Mouse (Mus musculus) frontal cortex, postnatal 36 days (tissue): Measurements from ENCODE around the gene Gm48551.

ENCODE experiments used
- DNase-seq, 2 experiments: peaks; one replicate each; pipeline ENCODE4 v3.0.0; 2022; ENCODE audit warnings: low spot score in 2 of 2

The Gm48551 gene

GRCm38 (mm10) chr10:81417227-81418215, 33.3 kb downstream of the Gm48551 start:
- DNase-seq, result no peak

GRCm38 (mm10) chr10:81418216-81419070, 34.2 kb downstream of the Gm48551 start:
- no peak for DNase-seq

- DNase-seq, result no peak
Measured at GRCm38 (mm10) chr10:81419111-81419928, 35.1 kb downstream of the Gm48551 start.

- DNase-seq, result no peak
Measured at GRCm38 (mm10) chr10:81420191-81420767, 36.0 kb downstream of the Gm48551 start.

- DNase-seq, result no peak
Measured at GRCm38 (mm10) chr10:81421041-81421796, 37.0 kb downstream of the Gm48551 start.

GRCm38 (mm10) chr10:81421797-81422100, 37.5 kb downstream of the Gm48551 start:
- no peak for DNase-seq

- DNase-seq, result no peak
Measured at GRCm38 (mm10) chr10:81422191-81422590, 37.9 kb downstream of the Gm48551 start.

- DNase-seq, result no peak
Measured at GRCm38 (mm10) chr10:81422661-81423217, 38.5 kb downstream of the Gm48551 start.

GRCm38 (mm10) chr10:81423476-81424245, 39.4 kb downstream of the Gm48551 start:
- DNase-seq, result no peak

- DNase-seq, result no peak
Measured at GRCm38 (mm10) chr10:81424246-81425051, 40.2 kb downstream of the Gm48551 start.

GRCm38 (mm10) chr10:81425236-81425850, 41.1 kb downstream of the Gm48551 start:
- no peak for DNase-seq

- DNase-seq, result no peak
Measured at GRCm38 (mm10) chr10:81426081-81426671, 41.9 kb downstream of the Gm48551 start.

GRCm38 (mm10) chr10:81426897-81427296, 42.6 kb downstream of the Gm48551 start:
- peak in 1 of 2 experiments; percentile 51 for DNase-seq

- DNase-seq, result no peak
Measured at GRCm38 (mm10) chr10:81427327-81427726, 43.1 kb downstream of the Gm48551 start.

- DNase-seq, result no peak
Measured at GRCm38 (mm10) chr10:81427804-81428506, 43.7 kb downstream of the Gm48551 start.

- no peak for DNase-seq
Measured at GRCm38 (mm10) chr10:81428507-81428870, 44.2 kb downstream of the Gm48551 start.

GRCm38 (mm10) chr10:81429092-81429491, 44.8 kb downstream of the Gm48551 start:
- no peak for DNase-seq
